Mouse (Mus musculus) lung, embryonic 14.5 days (tissue): ENCODE measurements around the gene Pam16. TPM values are rescaled to one million over a fixed set of nuclear protein-coding genes. Genes with fewer than 3 reads are reported as not detected.

Source experiments
- ATAC-seq: fragments of 200-750 bp; cut with Nextera tagmentation; 2 replicates; pipeline ENCODE4 v1.8.0; 2017; ENCODE audit warnings: mild to moderate bottlenecking, moderate TSS enrichment, moderate library complexity; ENCODE audit not compliant: insufficient read depth
- DNase-seq: peaks from one replicate; pipeline ENCODE4 v3.0.0-alpha.2; 2015
- H3K27ac ChIP-seq: fragments of 300-500 bp; sonication (generic); 2 replicates; pipeline ENCODE4 v1.5.1; 2014; ENCODE audit warnings: low read depth, mild to moderate bottlenecking, moderate library complexity
- H3K27me3 ChIP-seq: fragments of 300-500 bp; sonication (generic); 2 replicates; pipeline ENCODE4 v1.6.1; 2014; ENCODE audit warnings: low read length, control low read depth; ENCODE audit not compliant: insufficient read depth
- H3K36me3 ChIP-seq: fragments of 300-500 bp; sonication (generic); 2 replicates; pipeline ENCODE4 v1.6.1; 2014; ENCODE audit warnings: control low read depth; ENCODE audit not compliant: insufficient read depth
- H3K4me1 ChIP-seq: fragments of 300-500 bp; sonication (generic); 2 replicates; pipeline ENCODE4 v1.6.1; 2014; ENCODE audit warnings: antibody characterized with exemption, control low read depth; ENCODE audit not compliant: insufficient read depth
- H3K4me2 ChIP-seq: fragments of 300-500 bp; sonication (generic); 2 replicates; pipeline ENCODE4 v1.6.1; 2014; ENCODE audit warnings: mild to moderate bottlenecking
- H3K4me3 ChIP-seq: fragments of 300-500 bp; sonication (generic); 2 replicates; pipeline ENCODE4 v1.5.1; 2014; ENCODE audit warnings: low read depth, low read length
- H3K9ac ChIP-seq: fragments of 300-500 bp; sonication (generic); 2 replicates; pipeline ENCODE4 v1.6.1; 2014
- H3K9me3 ChIP-seq: fragments of 300-500 bp; sonication (generic); 2 replicates; pipeline ENCODE4 v1.6.1; 2016; ENCODE audit warnings: low read depth, low read length, control low read depth
- CTCF ChIP-seq: IDR thresholded peaks from 2 replicates; pipeline ENCODE4 v1.5.1; 2016; ENCODE audit warnings: antibody characterized with exemption, low read depth
- WGBS: fragments of 180-500 bp; shearing (Covaris S2); extraction: QIAGEN DNeasy Blood & Tissue Kit; methylation state at CpG from one replicate; pipeline ENCODE4 v1.1.7; 2014; 5-methylcytosine and 5-hydroxymethylcytosine counted together
- polyA plus RNA-seq: library from polyadenylated mRNA; unstranded; fragments of >200 nt; fragmentation: Nextera tagmentation; extraction: Ambion mirVana; gene quantifications from 2 replicates; pipeline ENCODE4 v1.2.1, GENCODE M21; 2014

The Pam16 gene
- polyA plus RNA-seq, 1 experiment from 2014 or later: 81.9 TPM

- H3K9ac ChIP-seq: no peak overlapping the region
- no peaks in the 10 kb centered on the region for H3K9me3 ChIP-seq
- no peak overlapping the region for H3K4me2 ChIP-seq
- no peak overlapping the region for H3K27ac ChIP-seq
- 73% methylated on average over 4 of the region's 4 CpGs for WGBS
- H3K4me3 ChIP-seq: no peak overlapping the region
- H3K36me3 ChIP-seq: peaks cover 62% of the 10 kb centered on the region
- ATAC-seq: no peak
- H3K27me3 ChIP-seq: no peaks in the 10 kb centered on the region
- DNase-seq: no peak
- peaks cover 20% of the 10 kb centered on the region for H3K4me1 ChIP-seq
- no peak for TF ChIP-seq CTCF
Observed at GRCm38 (mm10) chr16:4652707-4653416, 28.1 kb upstream of the Pam16 start.

DNA sequence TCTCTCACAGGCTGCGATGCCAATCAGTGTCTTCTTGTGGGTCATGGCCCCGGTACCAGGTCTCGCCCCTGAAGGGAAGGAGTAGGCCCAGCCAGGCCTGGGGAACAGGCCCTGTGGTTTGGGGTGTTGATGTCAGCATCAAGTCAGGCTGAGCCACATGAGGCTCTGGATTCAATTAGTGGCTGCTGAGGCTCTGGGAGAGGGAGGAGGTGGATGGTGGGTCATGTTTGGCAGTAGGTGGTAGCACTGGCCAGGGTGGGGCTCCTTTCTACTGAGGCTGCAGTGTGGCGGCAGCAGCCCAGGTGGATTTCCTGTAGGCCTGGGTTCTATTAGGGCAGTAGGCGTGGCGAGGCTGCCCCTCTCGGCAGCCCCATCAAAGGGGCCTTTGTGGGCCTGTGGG is 26.8 kb upstream of the Pam16 start:
- H3K4me3 ChIP-seq: no peak overlapping the region
- H3K36me3 ChIP-seq: peaks cover 62% of the 10 kb centered on the region
- peaks cover 20% of the 10 kb centered on the region for H3K4me1 ChIP-seq
- no peak for TF ChIP-seq CTCF
- 63% methylated on average over 7 of the region's 7 CpGs for WGBS
- no peaks in the 10 kb centered on the region for H3K9me3 ChIP-seq
- H3K27me3 ChIP-seq: no peaks in the 10 kb centered on the region
- H3K27ac ChIP-seq: peak overlapping the region; percentile 65
- no peak overlapping the region for H3K9ac ChIP-seq
- no peak overlapping the region for H3K4me2 ChIP-seq
- ATAC-seq (peak; percentile 51; the same call in 1 of the 2 replicates), DNase-seq (peak; percentile 32)

GRCm38 (mm10) chr16:4651081-4651480 is 26.3 kb upstream of the Pam16 start:
- Histone ChIP-seq H3K27ac (peak overlapping the region; percentile 65), H3K27me3 (no peaks in the 10 kb centered on the region), H3K9ac (no peak overlapping the region), H3K4me3 (no peak overlapping the region), H3K4me1 (peaks cover 15% of the 10 kb centered on the region), H3K9me3 (no peaks in the 10 kb centered on the region), H3K4me2 (no peak overlapping the region), H3K36me3 (peaks cover 62% of the 10 kb centered on the region)
- TF ChIP-seq CTCF: no peak
- WGBS: 80% methylated on average over 1 of the region's 1 CpGs
- no peak for DNase-seq
- ATAC-seq: no peak

DNA sequence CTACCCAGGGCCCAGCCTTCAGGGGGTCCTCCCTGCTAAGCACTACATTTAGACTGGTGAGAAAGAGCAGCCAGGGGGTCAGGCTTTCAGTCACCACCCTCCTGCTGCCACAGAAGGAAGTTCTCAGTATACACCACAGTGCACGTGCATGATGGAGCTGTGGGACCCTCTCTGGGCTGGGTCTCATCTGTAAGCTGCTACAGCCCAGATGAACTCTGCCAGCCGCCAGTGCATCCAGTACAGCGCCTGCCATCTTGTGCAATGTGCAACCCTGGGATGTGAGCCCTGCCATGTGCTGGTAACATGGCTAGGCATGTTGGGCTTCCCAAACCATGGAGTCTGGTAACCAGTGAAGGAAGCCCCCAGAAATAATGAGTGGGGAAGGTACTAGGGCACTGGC is 25.4 kb upstream of the Pam16 start:
- Histone ChIP-seq H3K27ac (no peak overlapping the region), H3K9ac (no peak overlapping the region), H3K27me3 (no peaks in the 10 kb centered on the region), H3K9me3 (no peaks in the 10 kb centered on the region), H3K4me3 (no peak overlapping the region), H3K4me1 (peaks cover 10% of the 10 kb centered on the region; the same call in 1 of the 2 replicates), H3K36me3 (peaks cover 65% of the 10 kb centered on the region), H3K4me2 (no peak overlapping the region)
- no peak for ATAC-seq
- no peak for DNase-seq
- WGBS: 77% methylated on average over 3 of the region's 3 CpGs
- no peak for TF ChIP-seq CTCF

GRCm38 (mm10) chr16:4649692-4650091 is 24.9 kb upstream of the Pam16 start:
- H3K27me3 ChIP-seq: no peaks in the 10 kb centered on the region
- H3K4me3 ChIP-seq: no peak overlapping the region
- ATAC-seq (no peak), DNase-seq (no peak)
- WGBS: 92% methylated on average over 11 of the region's 11 CpGs
- peaks cover 63% of the 10 kb centered on the region for H3K36me3 ChIP-seq
- H3K4me2 ChIP-seq: no peak overlapping the region
- peaks cover 10% of the 10 kb centered on the region for H3K4me1 ChIP-seq
- H3K27ac ChIP-seq: no peak overlapping the region
- TF ChIP-seq CTCF: no peak
- no peak overlapping the region for H3K9ac ChIP-seq
- H3K9me3 ChIP-seq: no peaks in the 10 kb centered on the region

- Histone ChIP-seq H3K9me3 (no peaks in the 10 kb centered on the region), H3K9ac (no peak overlapping the region), H3K4me1 (peaks cover 15% of the 10 kb centered on the region), H3K4me3 (no peak overlapping the region), H3K4me2 (no peak overlapping the region), H3K27ac (no peak overlapping the region), H3K27me3 (no peaks in the 10 kb centered on the region), H3K36me3 (peaks cover 67% of the 10 kb centered on the region)
- no peak for ATAC-seq
- no peak for DNase-seq
- 82% methylated on average over 5 of the region's 5 CpGs for WGBS
- no peak for TF ChIP-seq CTCF
Observed at GRCm38 (mm10) chr16:4649211-4649610, 24.4 kb upstream of the Pam16 start.

- H3K27me3 ChIP-seq: no peaks in the 10 kb centered on the region
- TF ChIP-seq CTCF: no peak
- H3K27ac ChIP-seq: no peak overlapping the region
- no peak overlapping the region for H3K4me3 ChIP-seq
- peaks cover 72% of the 10 kb centered on the region for H3K36me3 ChIP-seq
- no peak for ATAC-seq
- H3K4me2 ChIP-seq: no peak overlapping the region
- no peaks in the 10 kb centered on the region for H3K9me3 ChIP-seq
- 87% methylated on average over 28 of the region's 28 CpGs for WGBS
- peaks cover 22% of the 10 kb centered on the region for H3K4me1 ChIP-seq
- no peak for DNase-seq
- H3K9ac ChIP-seq: no peak overlapping the region
Observed at GRCm38 (mm10) chr16:4648416-4649023, 23.7 kb upstream of the Pam16 start.
